Mouse (Mus musculus) erythroblast, embryonic 14.5 days (primary cell): ENCODE results near the gene Tubb1.

ENCODE experiments used
- GATA1 ChIP-seq: IDR thresholded peaks from 2 replicates; pipeline ENCODE4 v1.6.1; 2012; ENCODE audit warnings: low read length, inconsistent platforms, mixed read lengths
- TAL1 ChIP-seq: IDR thresholded peaks from 3 replicates; pipeline ENCODE4 v1.6.1; 2012; ENCODE audit warnings: low read length, inconsistent platforms, mixed read lengths

DNA sequence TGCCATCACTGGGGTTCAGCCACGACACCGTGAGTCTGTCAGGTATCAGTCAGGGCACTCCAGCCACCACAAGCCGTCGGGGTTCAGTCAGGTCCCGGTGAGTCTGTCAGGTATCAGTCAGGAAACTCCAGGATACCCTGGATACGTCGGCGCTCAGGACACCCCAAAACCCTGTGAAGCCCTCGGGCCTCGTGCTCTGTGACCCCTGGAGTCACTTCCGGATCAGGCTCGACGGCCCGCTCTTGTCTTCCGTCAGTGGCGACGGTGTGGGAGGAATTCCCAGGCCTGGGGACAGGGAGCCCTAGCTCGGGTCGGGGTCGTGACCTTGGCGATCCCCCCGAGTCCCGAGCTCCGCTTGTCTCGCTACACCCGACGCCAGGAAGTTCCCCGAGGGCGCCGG is 21.9 kb downstream of the Tubb1 start:
- TF ChIP-seq GATA1 (no peak), TAL1 (no peak)
